Mouse (Mus musculus) urinary bladder, postnatal 36 days (tissue): ENCODE results near the gene Hdac7.

Experiments
- DNase-seq, 2 experiments: peaks; one replicate each; pipeline ENCODE4 v3.0.0; 2022; ENCODE audit warnings: low spot score in 2 of 2, mixed read lengths in 1 of 2

Gene Hdac7

GRCm38 (mm10) chr15:97858431-97858830 lies 14.1 kb upstream of the Hdac7 start:
- no peak for DNase-seq

GRCm38 (mm10) chr15:97854551-97854950 lies 10.2 kb upstream of the Hdac7 start:
- no peak for DNase-seq

DNA sequence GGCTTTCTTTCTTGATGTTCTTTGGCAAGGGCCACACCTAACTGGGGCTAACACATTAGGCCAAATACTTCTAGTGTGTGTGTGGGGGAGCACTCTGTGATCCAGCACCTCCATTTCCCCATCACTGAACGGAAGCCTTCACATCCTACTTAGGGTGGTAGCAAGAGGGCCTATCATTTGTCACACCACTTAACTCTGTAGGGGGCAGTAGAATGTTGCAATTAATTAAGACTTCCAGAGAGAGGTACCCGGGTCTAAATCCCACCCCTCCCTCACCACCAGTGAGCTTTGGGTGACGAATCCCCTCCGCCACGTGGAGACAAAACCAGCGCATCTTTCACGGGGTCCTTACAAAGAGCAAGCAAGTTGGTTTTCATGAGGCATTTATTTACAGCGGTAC lies 9.8 kb upstream of the Hdac7 start:
- DNase-seq = no peak

GRCm38 (mm10) chr15:97852291-97852690 lies 8.0 kb upstream of the Hdac7 start:
- DNase-seq = no peak

GRCm38 (mm10) chr15:97851011-97851410 lies 6.7 kb upstream of the Hdac7 start:
- DNase-seq = no peak

- DNase-seq = no peak
Observed at GRCm38 (mm10) chr15:97850441-97850840, 6.1 kb upstream of the Hdac7 start.

DNA sequence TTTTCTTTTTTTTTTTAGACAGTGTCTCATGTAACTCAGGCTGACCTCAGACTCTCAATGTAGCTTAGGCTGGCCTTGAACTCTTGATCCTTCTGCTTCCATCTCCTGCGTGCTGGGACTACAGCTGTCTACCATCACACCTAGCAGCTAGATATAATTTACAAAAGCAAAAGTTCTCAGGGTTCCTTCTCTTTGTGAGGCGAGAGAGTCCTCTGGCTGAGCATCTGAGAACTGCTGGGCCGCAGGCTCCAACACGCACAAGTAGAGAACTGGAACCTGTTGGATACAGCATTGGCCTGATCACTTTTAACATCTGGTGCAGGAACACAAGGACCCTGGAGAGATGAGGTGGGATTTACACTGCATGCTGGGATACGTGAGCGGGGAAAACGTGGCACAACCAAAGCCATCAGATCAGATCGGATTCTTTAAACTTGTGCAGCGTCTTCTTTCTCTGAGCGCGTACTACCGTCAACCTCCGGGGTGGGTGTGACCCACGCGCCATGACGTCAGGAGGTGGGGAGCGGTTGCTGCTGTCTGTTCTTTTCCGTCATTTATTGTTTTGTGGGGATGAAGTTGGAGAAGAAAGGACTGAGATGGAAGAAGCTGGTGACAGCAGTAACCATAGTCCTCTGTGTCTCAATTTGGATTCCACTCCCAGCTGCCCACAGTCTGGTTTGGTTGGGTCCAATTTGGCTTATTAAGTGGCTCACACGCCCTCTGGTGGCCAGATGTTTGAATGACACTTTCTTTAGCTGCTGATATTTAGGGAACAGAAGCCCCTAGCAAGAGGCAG lies 5.0 kb upstream of the Hdac7 start:
- peak; percentile 76 to 84 for DNase-seq

GRCm38 (mm10) chr15:97847866-97848265 lies 3.6 kb upstream of the Hdac7 start:
- no peak for DNase-seq

GRCm38 (mm10) chr15:97847285-97847684 lies 3.0 kb upstream of the Hdac7 start:
- no peak for DNase-seq

- no peak for DNase-seq
Observed at GRCm38 (mm10) chr15:97846121-97846882, 2.0 kb upstream of the Hdac7 start.

GRCm38 (mm10) chr15:97843247-97843651 lies 1.1 kb downstream of the Hdac7 start:
- no peak for DNase-seq

DNA sequence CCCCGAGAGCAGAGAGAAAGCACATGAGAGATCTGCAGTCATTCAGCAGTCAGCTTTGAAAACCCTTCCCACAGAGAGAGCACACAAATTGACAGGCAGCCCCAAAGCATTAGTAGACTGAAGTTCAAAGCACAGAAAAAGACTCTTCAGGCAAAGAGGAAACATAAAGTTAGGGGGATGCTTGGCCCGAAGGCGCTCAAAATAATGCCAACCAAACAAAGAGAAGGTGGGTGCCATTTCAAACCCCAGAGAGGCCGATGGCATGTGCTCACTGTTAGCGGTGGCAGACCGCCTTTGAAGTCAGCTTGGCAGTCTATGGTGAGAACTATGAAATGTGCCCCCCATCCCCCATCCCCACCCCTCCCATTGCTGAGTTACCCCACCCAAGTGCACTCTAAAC lies 2.2 kb downstream of the Hdac7 start:
- DNase-seq = no peak

- DNase-seq = no peak
Observed at GRCm38 (mm10) chr15:97841383-97841782, 2.9 kb downstream of the Hdac7 start.

DNA sequence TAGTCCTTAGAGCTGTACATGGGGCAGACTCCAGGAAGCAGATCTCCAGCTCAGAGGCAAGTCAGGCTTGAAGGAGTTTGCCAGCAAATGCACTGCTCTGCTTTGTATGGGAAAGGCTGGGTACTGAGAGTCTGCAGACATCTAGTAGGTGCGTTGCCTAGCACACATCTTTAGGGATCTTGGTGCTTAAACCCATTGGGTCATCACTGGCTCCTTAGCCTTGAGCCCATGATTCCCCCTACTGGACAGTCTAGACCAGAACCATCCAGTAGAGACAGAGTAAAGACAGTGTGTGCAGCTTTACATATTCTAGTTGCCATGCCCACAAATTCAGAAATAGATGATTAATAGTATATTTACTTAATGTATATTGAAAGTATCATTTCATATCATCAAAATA lies 3.5 kb downstream of the Hdac7 start:
- DNase-seq = no peak

DNA sequence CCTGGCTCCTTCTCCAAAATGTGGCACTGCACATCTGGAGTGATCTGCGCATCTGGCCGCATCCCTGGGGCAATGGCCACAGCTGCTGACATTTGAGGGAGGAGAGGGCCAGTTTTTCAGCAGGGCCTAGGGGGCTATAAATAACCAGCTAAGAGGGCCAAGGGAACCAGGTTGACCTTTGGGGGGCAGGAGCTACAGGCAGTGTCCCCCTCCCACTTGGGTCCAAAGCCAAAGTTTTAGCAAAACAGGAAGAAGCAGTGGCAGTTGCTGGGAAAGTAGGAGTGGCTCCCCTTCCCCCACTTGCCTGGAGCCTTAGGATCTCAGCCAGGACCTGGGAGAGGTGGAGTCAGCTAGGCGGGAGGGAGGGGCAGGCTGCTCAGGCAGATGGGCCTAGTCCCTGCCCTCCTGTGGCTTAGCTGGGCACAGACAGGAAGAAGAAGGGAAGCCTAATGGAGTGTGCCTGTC lies 4.3 kb downstream of the Hdac7 start:
- peak in 1 of 2 experiments; percentile 71 for DNase-seq

- DNase-seq = no peak
Observed at GRCm38 (mm10) chr15:97839473-97839872, 4.8 kb downstream of the Hdac7 start.

DNA sequence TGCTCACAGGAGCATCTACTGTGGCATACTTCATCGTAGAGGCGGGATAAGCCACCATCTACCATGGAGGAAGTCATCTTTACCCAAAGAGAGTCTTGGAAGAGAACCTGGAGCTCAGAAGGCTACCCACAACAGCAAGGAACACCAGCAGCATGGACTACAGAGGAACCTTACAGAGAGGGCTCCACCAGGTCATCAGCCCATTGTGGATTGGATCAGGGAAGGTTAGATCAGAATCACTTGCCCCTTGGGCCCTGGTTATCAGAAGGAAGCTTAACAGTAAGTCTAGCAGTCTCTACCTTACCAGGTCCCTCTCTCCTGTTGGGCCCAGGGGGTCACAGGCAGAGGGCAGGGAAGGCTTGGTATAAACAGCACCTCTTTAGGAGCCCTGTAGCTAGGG lies 5.3 kb downstream of the Hdac7 start:
- DNase-seq = no peak

DNA sequence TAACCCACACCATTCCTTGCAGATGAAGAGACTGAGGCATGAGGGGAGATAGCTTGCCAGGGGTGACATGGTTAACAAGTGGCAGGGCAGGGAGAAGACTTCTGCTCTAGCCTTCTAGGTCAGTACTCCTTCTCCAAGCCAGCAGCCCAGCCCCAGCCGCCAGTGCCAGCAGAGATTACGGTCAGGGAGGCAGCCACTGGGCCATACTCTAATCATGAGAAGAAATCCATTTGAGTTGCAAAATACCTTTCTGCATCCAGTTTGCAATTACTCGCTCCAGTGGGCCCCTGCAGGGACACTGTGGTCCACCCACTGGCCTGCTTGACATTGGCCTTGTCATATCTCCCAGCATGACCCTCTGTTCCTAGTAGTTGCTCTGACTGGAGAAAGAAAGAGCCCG lies 5.9 kb downstream of the Hdac7 start:
- peak in 1 of 2 experiments; percentile 68 for DNase-seq

DNA sequence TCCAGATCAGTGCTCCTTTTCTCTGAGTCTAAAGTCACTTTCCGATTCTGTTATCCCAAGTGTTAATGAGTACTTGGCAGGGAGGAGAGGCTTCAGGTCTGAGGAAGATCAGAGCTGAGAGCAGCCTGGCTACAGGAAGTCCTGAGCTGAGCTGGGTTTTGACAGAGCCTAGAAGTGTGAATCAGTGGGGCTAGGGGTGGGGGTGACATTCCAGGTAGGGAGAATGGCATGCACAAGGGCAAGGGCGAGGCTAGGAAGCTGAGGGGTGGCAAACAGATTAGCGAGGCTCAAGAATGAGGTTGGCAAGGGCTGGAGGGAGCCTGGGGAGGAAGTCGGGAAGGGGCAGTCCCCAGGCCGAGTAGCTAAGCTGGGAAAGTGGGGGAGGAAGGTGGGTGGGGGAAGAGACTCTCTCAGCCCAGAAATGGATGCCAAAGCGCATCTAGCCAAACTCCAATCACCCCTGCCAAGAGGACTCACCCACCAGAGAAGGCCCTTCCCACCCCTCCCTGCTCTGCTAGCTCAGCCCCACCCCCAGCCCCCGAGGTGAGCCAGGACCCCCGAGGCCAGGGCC lies 6.7 kb downstream of the Hdac7 start:
- peak in 1 of 2 experiments; percentile 58 for DNase-seq

DNA sequence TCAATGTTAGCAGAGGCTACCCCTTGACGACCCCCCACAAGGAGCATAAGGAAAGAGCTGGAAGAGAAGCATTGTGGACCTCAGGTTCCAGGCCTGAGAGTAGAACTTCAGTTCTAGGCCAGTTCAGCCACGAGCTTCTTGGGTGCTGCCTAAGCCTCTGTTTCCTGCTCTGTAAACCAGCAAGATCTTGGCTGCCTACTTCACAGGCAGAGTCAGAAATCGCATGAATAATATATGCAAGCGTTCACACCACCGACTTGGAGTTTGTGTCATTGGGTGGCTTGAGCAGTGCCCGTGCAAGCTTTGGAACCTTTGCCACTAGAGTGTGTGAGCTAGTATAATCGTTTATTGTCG lies 7.4 kb downstream of the Hdac7 start:
- no peak for DNase-seq

DNA sequence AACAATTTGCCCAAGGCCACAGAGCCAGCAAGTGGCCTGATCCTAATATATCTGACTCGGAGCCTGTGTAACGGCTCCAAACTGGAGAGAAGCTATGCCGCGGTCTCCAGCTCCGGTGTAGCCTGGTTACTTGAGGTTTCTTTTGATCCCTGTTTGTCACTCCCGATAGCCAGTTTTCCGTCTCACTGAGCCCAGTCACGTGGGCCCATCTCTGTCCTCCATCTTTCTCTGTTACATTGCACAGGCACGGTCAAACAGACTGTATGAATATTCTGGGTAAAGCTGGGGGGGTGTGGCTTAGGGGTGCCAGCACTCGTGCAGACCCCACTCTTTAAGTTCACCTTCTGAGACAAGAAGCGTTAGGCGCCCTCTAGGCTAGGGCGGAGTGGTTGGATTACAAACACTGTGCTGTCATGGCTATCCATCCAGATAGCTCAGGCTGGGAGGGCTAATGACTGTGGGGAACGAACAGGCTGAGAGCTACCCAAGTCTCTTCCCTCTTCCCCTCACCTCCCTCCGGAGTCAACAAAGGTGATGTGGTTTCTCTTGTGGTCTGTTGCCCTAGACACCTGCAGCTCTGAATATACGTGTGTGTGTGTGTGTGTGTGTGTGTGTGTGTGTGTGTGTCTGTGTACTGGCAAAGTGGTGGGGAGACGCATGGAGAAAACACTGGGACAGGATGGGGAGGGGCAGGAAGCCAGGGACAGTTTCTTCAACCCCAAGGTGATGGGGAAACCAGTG lies 8.0 kb downstream of the Hdac7 start:
- no peak for DNase-seq
